ENCODE assay signal across 26 mouse cellular contexts in the genomic region with DNA sequence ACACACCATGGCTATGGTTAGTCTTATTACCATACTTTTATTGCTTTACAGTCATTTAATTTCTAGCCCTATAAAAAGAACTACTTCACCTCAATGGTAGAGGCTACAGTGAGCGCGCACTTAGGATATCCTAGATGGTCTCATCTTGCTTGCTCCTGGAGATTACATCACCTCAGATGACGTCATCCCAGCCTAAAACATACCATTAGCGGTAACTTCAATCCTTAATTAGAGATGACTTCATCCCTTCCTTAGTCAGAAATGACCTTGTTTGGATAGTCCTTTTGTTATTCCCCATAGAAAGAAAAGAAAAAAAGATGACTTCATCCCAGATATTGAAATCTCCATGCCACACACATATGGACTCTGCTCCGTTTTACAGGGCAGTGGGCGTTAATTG. TPM values are rescaled to one million over a fixed set of nuclear protein-coding genes. Genes with fewer than 3 reads are reported as not detected.
DNase-seq lines count a peak whose midpoint lies in the region; ATAC-seq and TF ChIP-seq lines count a peak whose summit lies in the region.
"Had no signal": no experiment of that assay in that cellular context is flagged by ENCODE, and none has a peak within 500 bp of the region (broad histone marks: within the 10 kb centered on the region; RNA-seq: fewer than 3 reads in every experiment).

No protein-coding gene starts in this region.

- H3K4me1 ChIP-seq in kidney, embryonic 15.5 days = no peaks in the 10 kb centered on the region
- H3K4me1 ChIP-seq: hindbrain, embryonic 15.5 days; intestine, embryonic 15.5 days; limb, embryonic 12.5 days; liver, embryonic 12.5 days had no signal

- no peaks in the 10 kb centered on the region for H3K79me2 ChIP-seq in C2C12 (ENCODE audit: control insufficient read depth, insufficient read depth)
- H3K79me2 ChIP-seq in myocyte (ENCODE audit: control insufficient read depth, insufficient read depth) = no peaks in the 10 kb centered on the region

- H3K4me2 ChIP-seq in myocyte (ENCODE audit: low read depth) = no peak overlapping the region
- H3K4me2 ChIP-seq in kidney, embryonic 15.5 days = no peak overlapping the region
- H3K4me2 ChIP-seq: hindbrain, embryonic 15.5 days; intestine, embryonic 15.5 days; limb, embryonic 12.5 days; liver, embryonic 12.5 days had no signal

- no peaks in the 10 kb centered on the region for H3K79me3 ChIP-seq in C2C12 (ENCODE audit: low read depth)

- 82% methylated on average over 6 of the region's 6 CpGs for WGBS in kidney, embryonic 15.5 days

- H3ac ChIP-seq in C2C12 (ENCODE audit: control insufficient read depth, insufficient read length, low read depth) = no peak overlapping the region
- H3ac ChIP-seq in myocyte (ENCODE audit: control insufficient read depth, insufficient read length) = no peak overlapping the region

- H3K36me3 ChIP-seq in C2C12 (ENCODE audit: control insufficient read depth, insufficient read depth) (peaks cover 68% of the 10 kb centered on the region), myocyte (ENCODE audit: control insufficient read depth, insufficient read depth) (peaks cover 3% of the 10 kb centered on the region)
- H3K36me3 ChIP-seq in kidney, embryonic 15.5 days = peaks cover 45% of the 10 kb centered on the region
- H3K36me3 ChIP-seq: intestine, embryonic 15.5 days had no signal

- H3K27ac ChIP-seq in kidney, embryonic 15.5 days = no peak overlapping the region
- H3K27ac ChIP-seq: hindbrain, embryonic 15.5 days; intestine, embryonic 15.5 days; limb, embryonic 12.5 days; liver, embryonic 12.5 days; stomach, postnatal 0 days had no signal

- no peak for TF ChIP-seq POLR2A in myocyte (IDR thresholded peaks at IDR 0.05; ENCODE audit: insufficient read length, low read depth)

- TF ChIP-seq CTCF in C2C12 (IDR thresholded peaks at IDR 0.05; ENCODE audit: control insufficient read depth, insufficient read depth, insufficient read length) = no peak

- peak; percentile 19 for DNase-seq in layer of hippocampus, adult 11-12 months (ENCODE audit: low spot score)
- DNase-seq in layer of hippocampus, postnatal 25 days (ENCODE audit: extremely low spot score in 1 of 2, low spot score in 1 of 2) = no peak
- peak; percentile 41 for DNase-seq in Muller cell, postnatal 12 days (ENCODE audit: inconsistent ontology term)
- no peak for DNase-seq in kidney, postnatal 10 days
- DNase-seq: adrenal gland, postnatal 25 days; cerebellum, adult 2 months; cerebellum, postnatal 36 days; heart, postnatal 36 days; lung, adult 2 months; lung, postnatal 36 days; right cerebral cortex, adult 18-20 months had no signal

- H3K27me3 ChIP-seq in C2C12 (ENCODE audit: control insufficient read depth, insufficient read depth, insufficient read length) (no peaks in the 10 kb centered on the region), myocyte (ENCODE audit: control insufficient read depth, insufficient read depth, insufficient read length) (no peaks in the 10 kb centered on the region)
- H3K27me3 ChIP-seq in kidney, embryonic 15.5 days = no peaks in the 10 kb centered on the region
- H3K27me3 ChIP-seq: hindbrain, embryonic 15.5 days; intestine, embryonic 15.5 days; limb, embryonic 12.5 days; liver, embryonic 12.5 days had no signal

- ATAC-seq in kidney, embryonic 15.5 days (replicated peaks; ENCODE audit: low FRiP score) = no peak
- ATAC-seq: forebrain, embryonic 16.5 days; intestine, embryonic 15.5 days; liver, embryonic 12.5 days had no signal

- H3K4me3 ChIP-seq in C2C12 (ENCODE audit: insufficient read depth, poor library complexity, severe bottlenecking) (no peak overlapping the region), myocyte (no peak overlapping the region)
- H3K4me3 ChIP-seq in kidney, embryonic 15.5 days (replicated peaks) = no peak overlapping the region
- H3K4me3 ChIP-seq: hindbrain, embryonic 15.5 days; intestine, embryonic 15.5 days; limb, embryonic 12.5 days; liver, embryonic 12.5 days had no signal

- no peaks in the 10 kb centered on the region for H3K9me3 ChIP-seq in kidney, embryonic 15.5 days (replicated peaks)
- H3K9me3 ChIP-seq: hindbrain, embryonic 15.5 days; intestine, embryonic 15.5 days; limb, embryonic 12.5 days; liver, embryonic 12.5 days had no signal

- H3K9ac ChIP-seq in kidney, embryonic 15.5 days = no peak overlapping the region
- H3K9ac ChIP-seq: hindbrain, embryonic 15.5 days; intestine, embryonic 15.5 days; limb, embryonic 12.5 days; liver, embryonic 12.5 days had no signal

TF ChIP-seq in C2C12, 6 proteins besides CTCF, POLR2A, EP300 and RAD21:
- peak; percentile 39 for TF ChIP-seq CEBPB (IDR thresholded peaks at IDR 0.05; ENCODE audit: low read depth)
- TF ChIP-seq FOSL1 (IDR thresholded peaks at IDR 0.05; ENCODE audit: insufficient read depth, low read length, poor library complexity, severe bottlenecking) = no peak
- TF ChIP-seq MYOD1 (IDR thresholded peaks at IDR 0.05; ENCODE audit: control insufficient read depth, insufficient read length, low read depth) = no peak
- TF ChIP-seq USF1 (IDR thresholded peaks at IDR 0.05; ENCODE audit: low read depth) = no peak

TF ChIP-seq in myocyte, 11 proteins besides CTCF, POLR2A, EP300 and RAD21:
- TF ChIP-seq REST (IDR thresholded peaks at IDR 0.05; ENCODE audit: insufficient read depth, insufficient read length) (no peak), CEBPB (IDR thresholded peaks at IDR 0.05; ENCODE audit: insufficient read depth, poor library complexity, severe bottlenecking) (0 out of 2 replicates have a peak, but pooled peaks have one; percentile 2), POLR2AphosphoS2 (IDR thresholded peaks at IDR 0.05; ENCODE audit: insufficient read length, low read depth) (no peak), TCF12 (IDR thresholded peaks at IDR 0.05; ENCODE audit: insufficient read depth, poor library complexity, severe bottlenecking) (no peak), E2F4 (IDR thresholded peaks at IDR 0.05; ENCODE audit: insufficient read depth) (no peak), MYOG (IDR thresholded peaks at IDR 0.05; ENCODE audit: control insufficient read depth in 1 of 3, insufficient read depth in 1 of 3, insufficient read length in 2 of 3, low read depth in 2 of 3) (no peak), MYOD1 (IDR thresholded peaks at IDR 0.05; ENCODE audit: control insufficient read depth in 1 of 3, insufficient read length in 2 of 3, low read depth in 2 of 3) (no peak)

RNA-seq across cellular contexts. Expression of gene Cyp2c55, which starts 36.1 kb away (rescaled TPM):
- total RNA-seq in layer of hippocampus, postnatal 25 days (2021) = under 1 TPM in 1 of 2 experiments, not detected in 1; 0.30 TPM
- polyA plus RNA-seq in C2C12 (2012; fragmentation: generic; extraction: Trizol) (not detected), myocyte (2012; fragmentation: generic; extraction: Trizol) (not detected)
- polyA plus RNA-seq in kidney, embryonic 15.5 days (2015; fragmentation: Nextera tagmentation; extraction: Ambion mirVana) = 0.08 TPM in 1 of 2 replicates, not detected in the other
- total RNA-seq: gastrocnemius, postnatal 4 days; heart, postnatal 36 days; megakaryocyte-erythroid progenitor cell, adult 5-6 weeks; MEL; midbrain, postnatal 0 days had no signal
- polyA plus RNA-seq: cerebellum, adult 2 months; forebrain, embryonic 16.5 days; kidney, embryonic 14.5 days; limb, embryonic 12.5 days; liver, embryonic 12.5 days; neural tube, embryonic 11.5 days had no signal

RNA-seq across cellular contexts. Expression of gene Hells, which starts 40.0 kb away (rescaled TPM):
- total RNA-seq in layer of hippocampus, postnatal 25 days (2021) = 1 to 10 TPM; 2.7 to 5.7 TPM
- polyA plus RNA-seq in C2C12 (2012; fragmentation: generic; extraction: Trizol) = 9.1 TPM
- 1.7 TPM for polyA plus RNA-seq in myocyte (2012; fragmentation: generic; extraction: Trizol)
- polyA plus RNA-seq in kidney, embryonic 15.5 days (2015; fragmentation: Nextera tagmentation; extraction: Ambion mirVana) = 53.6 and 56.9 TPM in 2 replicates

Comparison
In these comparisons a context has a peak if more than half of its experiments do, and no peak if none do; other contexts are left out.
1. DNase-seq: peak in layer of hippocampus, adult 11-12 months (single experiment) and Muller cell, postnatal 12 days (single experiment); none in layer of hippocampus, postnatal 25 days (0 of 2) and kidney, postnatal 10 days (single experiment).